Mouse (Mus musculus) forebrain, embryonic 12.5 days (tissue): ENCODE measurements at regions not wholly inside any gene's neighbourhood (a gene's known extent, or its start where the extent isn't known, plus 50 kb on each side); places are given as distances from the start of the nearest gene placed in this dataset.
"Not testable (repeated sequence)": the region's sequence is repeated elsewhere in the genome, so short reads cannot be mapped to it uniquely, and the experiment has no call there.

Experiments used
- ATAC-seq: fragments of 200-750 bp; cut with Nextera tagmentation; 2 replicates; pipeline ENCODE4 v1.8.0; 2017; ENCODE audit warnings: moderate TSS enrichment; ENCODE audit not compliant: low FRiP score
- H3K27ac ChIP-seq: fragments of 300-500 bp; sonication (generic); 2 replicates; pipeline ENCODE4 v1.5.1; 2016; ENCODE audit warnings: mild to moderate bottlenecking
- H3K27me3 ChIP-seq: fragments of 300-500 bp; sonication (generic); 2 replicates; pipeline ENCODE4 v1.6.1; 2016; ENCODE audit warnings: mild to moderate bottlenecking
- H3K36me3 ChIP-seq: fragments of 300-500 bp; sonication (generic); replicated peaks from 2 replicates; pipeline ENCODE4 v1.6.1; 2016; ENCODE audit warnings: mild to moderate bottlenecking
- H3K4me1 ChIP-seq: fragments of 300-500 bp; sonication (generic); 2 replicates; pipeline ENCODE4 v1.6.1; 2016
- H3K4me2 ChIP-seq: fragments of 300-500 bp; sonication (generic); 2 replicates; pipeline ENCODE4 v1.6.1; 2016; ENCODE audit warnings: mild to moderate bottlenecking, moderate library complexity
- H3K4me3 ChIP-seq: fragments of 300-500 bp; sonication (generic); replicated peaks from 2 replicates; pipeline ENCODE4 v1.5.1; 2016; ENCODE audit warnings: mild to moderate bottlenecking
- H3K9ac ChIP-seq: fragments of 300-500 bp; sonication (generic); 2 replicates; pipeline ENCODE4 v1.6.1; 2016; ENCODE audit warnings: mild to moderate bottlenecking
- H3K9me3 ChIP-seq: fragments of 300-500 bp; sonication (generic); 2 replicates; pipeline ENCODE4 v1.6.1; 2016
- WGBS: fragments of 180-500 bp; shearing (Covaris S2); methylation state at CpG from one replicate; pipeline ENCODE4 v1.1.7; 2016; 5-methylcytosine and 5-hydroxymethylcytosine counted together

DNA sequence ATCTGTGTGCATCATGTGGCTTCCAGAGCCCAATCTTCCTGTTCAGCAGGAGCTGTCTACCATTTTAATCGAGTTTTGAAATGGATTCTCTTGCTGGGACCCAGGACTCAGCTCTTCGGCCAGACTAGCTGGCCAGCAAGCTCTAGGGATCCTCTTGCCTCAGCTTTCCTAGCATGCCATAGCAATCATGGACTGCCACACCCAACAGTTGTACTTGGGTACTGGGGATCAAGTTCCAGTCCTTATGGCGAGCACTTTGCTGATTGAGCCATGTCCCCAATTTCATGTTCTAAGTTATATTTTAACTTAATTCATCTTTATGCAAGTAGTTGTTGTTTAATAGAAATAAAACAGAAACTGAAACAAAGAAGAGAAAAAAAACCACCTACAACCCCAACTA lies 202.1 kb downstream of the Bmp2 start:
- no peaks in the 10 kb centered on the region for H3K27me3 ChIP-seq
- H3K9me3 ChIP-seq, result no peaks in the 10 kb centered on the region
- 85% methylated on average over 3 of the region's 3 CpGs for WGBS
- H3K36me3 ChIP-seq, result no peaks in the 10 kb centered on the region
- no peak overlapping the region for H3K4me2 ChIP-seq
- no peak for ATAC-seq
- H3K27ac ChIP-seq, result no peak overlapping the region
- no peaks in the 10 kb centered on the region for H3K4me1 ChIP-seq
- no peak overlapping the region for H3K9ac ChIP-seq
- H3K4me3 ChIP-seq, result no peak overlapping the region

DNA sequence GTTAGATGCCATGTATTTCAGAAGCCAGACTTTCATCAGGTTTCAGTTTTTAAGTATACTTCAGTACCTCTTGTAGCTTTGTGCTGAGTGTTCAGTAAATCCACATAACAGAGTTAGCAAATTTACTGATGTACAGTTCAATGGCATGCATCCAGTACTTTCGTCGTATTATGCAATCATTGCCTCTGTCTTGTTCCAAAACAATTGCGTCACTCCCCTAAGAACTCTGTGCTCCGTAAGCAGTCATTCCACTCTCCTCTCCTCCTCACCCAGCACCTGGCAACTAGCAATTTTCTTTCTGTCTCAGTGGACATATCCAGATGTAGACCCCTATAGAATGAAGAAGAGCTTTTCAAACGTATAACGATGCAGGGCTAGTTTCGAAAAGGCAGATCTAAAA lies 209.5 kb downstream of the Bmp2 start:
- 80% methylated on average over 7 of the region's 7 CpGs for WGBS
- ATAC-seq, result no peak

DNA sequence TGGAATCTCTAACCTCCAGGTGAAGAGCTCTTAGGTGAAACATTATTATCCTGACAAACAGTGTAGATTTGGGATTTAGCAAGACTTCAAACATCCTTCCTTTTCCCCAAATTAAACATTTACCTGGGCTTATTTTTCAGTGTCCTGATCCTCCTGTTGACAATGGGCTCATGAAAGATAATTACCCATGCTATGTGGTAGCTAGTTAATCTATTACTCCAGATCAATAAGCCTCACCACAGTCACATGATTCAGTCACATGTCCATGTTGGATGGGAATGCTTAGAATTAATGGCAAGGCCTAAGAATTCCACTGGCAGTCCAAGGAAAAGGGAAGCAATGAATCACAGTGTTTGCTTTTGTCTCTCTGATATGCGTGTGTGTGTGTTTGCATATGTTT lies 216.6 kb downstream of the Bmp2 start:
- H3K9ac ChIP-seq, result no peak overlapping the region
- no peaks in the 10 kb centered on the region for H3K27me3 ChIP-seq
- no peak overlapping the region for H3K4me2 ChIP-seq
- H3K4me3 ChIP-seq, result no peak overlapping the region
- H3K36me3 ChIP-seq, result no peaks in the 10 kb centered on the region
- no peaks in the 10 kb centered on the region for H3K4me1 ChIP-seq
- WGBS, result 89% methylated on average over 1 of the region's 1 CpGs
- H3K27ac ChIP-seq, result no peak overlapping the region
- no peak for ATAC-seq
- H3K9me3 ChIP-seq, result no peaks in the 10 kb centered on the region

More for the DNA sequence above, 209.5 kb downstream of the Bmp2 start:
- Histone ChIP-seq H3K27ac (no peak overlapping the region), H3K9me3 (no peaks in the 10 kb centered on the region), H3K4me1 (no peaks in the 10 kb centered on the region), H3K4me2 (no peak overlapping the region), H3K9ac (no peak overlapping the region), H3K4me3 (no peak overlapping the region), H3K27me3 (no peaks in the 10 kb centered on the region), H3K36me3 (no peaks in the 10 kb centered on the region)

DNA sequence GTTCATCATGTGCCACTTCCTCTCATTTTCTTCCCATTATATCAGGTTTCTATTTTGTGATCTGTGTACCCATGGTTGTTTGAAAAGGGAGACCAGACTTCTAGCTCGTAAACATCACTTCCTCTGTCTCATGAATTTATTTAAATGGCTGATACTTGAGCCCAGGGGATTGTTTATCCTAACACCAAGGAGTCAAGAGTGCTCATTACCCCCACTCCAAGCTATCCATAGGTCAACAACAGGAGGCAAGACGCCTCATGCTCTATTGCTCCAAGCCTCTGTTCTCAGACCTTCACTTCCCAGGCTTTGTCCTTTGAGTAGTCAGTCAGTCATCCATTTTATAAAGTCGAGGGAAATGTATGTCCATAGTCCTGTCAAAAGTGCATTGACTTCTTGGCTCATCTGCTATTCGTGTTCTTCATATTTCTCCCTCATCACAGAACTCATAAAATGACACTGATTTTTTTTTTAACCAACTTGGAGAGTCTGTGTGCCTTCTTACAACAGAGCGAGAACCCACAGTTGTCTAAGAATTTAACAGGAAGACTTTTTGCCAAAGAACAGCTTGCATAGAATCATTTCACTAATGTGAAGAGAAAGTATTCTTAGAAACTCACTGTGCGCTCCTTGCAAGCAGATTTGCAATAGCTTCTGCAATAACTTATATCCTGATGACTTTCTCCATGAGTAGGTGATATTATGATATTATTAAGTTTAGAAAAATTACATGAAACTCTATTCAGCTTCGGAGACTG lies 231.8 kb downstream of the Bmp2 start:
- Histone ChIP-seq H3K27ac (no peak overlapping the region), H3K4me1 (no peaks in the 10 kb centered on the region), H3K4me3 (no peak overlapping the region), H3K9me3 (no peaks in the 10 kb centered on the region), H3K4me2 (no peak overlapping the region), H3K36me3 (no peaks in the 10 kb centered on the region), H3K9ac (no peak overlapping the region), H3K27me3 (no peaks in the 10 kb centered on the region)
- ATAC-seq, result no peak
- 77% methylated on average over 7 of the region's 7 CpGs for WGBS

DNA sequence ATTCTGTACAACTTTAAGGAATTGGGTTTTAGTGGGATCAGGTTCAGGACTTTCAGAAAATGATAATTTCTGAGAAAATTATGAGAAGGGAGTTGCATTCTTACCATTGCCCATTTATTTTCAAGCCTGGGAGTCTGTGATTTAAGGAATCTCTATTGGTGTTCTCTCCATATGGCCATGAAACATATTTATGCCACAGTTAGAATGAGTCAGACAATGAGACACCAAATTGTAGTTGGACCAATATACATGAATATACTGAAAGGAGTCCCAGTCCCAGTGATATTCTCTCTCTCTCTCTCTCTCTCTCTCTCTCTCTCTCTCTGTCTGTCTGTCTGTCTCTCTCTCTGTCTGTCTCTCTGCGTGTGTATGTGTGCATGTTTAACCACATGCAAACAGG lies 239.1 kb downstream of the Bmp2 start:
- no peak for ATAC-seq
- Histone ChIP-seq H3K36me3 (no peaks in the 10 kb centered on the region), H3K9ac (no peak overlapping the region), H3K4me1 (no peaks in the 10 kb centered on the region), H3K27ac (no peak overlapping the region), H3K4me2 (no peak overlapping the region), H3K9me3 (no peaks in the 10 kb centered on the region), H3K4me3 (no peak overlapping the region), H3K27me3 (no peaks in the 10 kb centered on the region)
- WGBS, result 100% methylated on average over 1 of the region's 1 CpGs

DNA sequence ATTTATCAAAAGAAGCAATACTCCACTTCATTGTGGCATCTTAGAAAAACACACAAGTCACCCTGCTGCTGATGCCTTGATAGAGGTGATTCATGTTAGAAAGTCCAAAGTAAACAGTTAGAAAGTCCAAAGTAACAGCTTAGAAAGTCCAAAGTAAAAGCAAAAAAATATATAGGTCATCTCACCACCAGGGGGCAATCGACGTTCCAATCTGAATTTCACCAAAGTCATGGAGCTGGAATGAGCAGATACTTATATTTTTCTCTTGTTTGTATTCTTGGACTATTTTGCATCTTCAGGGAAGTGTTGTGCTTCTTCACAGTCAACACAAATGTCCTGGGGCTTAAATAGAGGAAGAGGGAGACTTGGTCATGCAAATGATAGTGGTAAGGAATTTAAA lies 241.3 kb downstream of the Bmp2 start:
- no peak for ATAC-seq
- H3K36me3 ChIP-seq, result no peaks in the 10 kb centered on the region
- H3K9ac ChIP-seq, result no peak overlapping the region
- H3K9me3 ChIP-seq, result no peaks in the 10 kb centered on the region
- H3K4me3 ChIP-seq, result no peak overlapping the region
- H3K4me1 ChIP-seq, result no peaks in the 10 kb centered on the region
- no peak overlapping the region for H3K4me2 ChIP-seq
- H3K27ac ChIP-seq, result no peak overlapping the region
- 33% methylated on average over 2 of the region's 2 CpGs for WGBS
- no peaks in the 10 kb centered on the region for H3K27me3 ChIP-seq

DNA sequence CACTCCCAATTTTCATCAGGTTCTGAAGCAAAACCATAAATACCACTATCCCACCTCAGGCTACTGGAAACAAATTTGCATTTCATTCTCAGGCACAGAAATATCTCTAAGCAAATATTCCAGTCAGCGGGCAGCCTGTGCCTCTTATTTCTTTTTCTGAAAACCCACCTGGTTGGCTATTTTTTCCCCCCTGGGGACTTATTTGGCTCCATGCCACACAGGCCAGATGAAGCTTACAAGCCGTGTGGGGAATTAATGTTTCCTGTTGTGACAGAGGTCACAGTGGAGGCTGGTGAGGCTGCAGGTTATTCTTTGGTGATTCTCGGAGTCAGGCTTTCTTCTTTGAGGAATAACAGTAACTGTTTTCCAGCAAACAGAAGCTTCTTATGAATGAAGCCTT lies 250.7 kb downstream of the Bmp2 start:
- Histone ChIP-seq H3K9me3 (no peaks in the 10 kb centered on the region), H3K27me3 (no peaks in the 10 kb centered on the region), H3K4me2 (no peak overlapping the region), H3K4me1 (no peaks in the 10 kb centered on the region), H3K9ac (no peak overlapping the region), H3K4me3 (no peak overlapping the region), H3K36me3 (no peaks in the 10 kb centered on the region), H3K27ac (no peak overlapping the region)
- WGBS, result 55% methylated on average over 3 of the region's 3 CpGs
- no peak for ATAC-seq

DNA sequence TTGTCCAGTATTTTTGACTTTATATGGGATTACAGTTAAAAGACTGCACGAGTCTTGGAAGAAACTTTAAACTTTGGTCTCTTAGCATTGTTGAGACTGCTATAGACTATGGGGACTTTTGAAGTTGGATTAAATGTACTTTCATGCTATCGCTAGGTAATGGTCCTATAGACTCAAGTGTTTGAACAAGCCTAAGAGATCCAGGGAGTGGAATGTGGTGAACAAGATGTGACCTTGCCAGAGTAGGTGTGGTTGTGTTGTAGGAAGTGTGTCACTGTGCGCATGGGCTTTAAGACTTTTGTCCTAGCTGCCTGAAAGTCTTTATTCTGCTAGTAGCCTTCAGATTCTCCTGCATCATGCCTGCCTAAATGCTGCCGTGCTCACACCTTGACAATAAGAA lies 269.5 kb downstream of the Bmp2 start:
- Histone ChIP-seq H3K4me1 (no peaks in the 10 kb centered on the region), H3K27me3 (no peaks in the 10 kb centered on the region), H3K4me3 (no peak overlapping the region), H3K9ac (no peak overlapping the region), H3K36me3 (no peaks in the 10 kb centered on the region), H3K9me3 (no peaks in the 10 kb centered on the region), H3K4me2 (no peak overlapping the region), H3K27ac (no peak overlapping the region)
- 89% methylated on average over 4 of the region's 4 CpGs for WGBS
- ATAC-seq, result no peak

DNA sequence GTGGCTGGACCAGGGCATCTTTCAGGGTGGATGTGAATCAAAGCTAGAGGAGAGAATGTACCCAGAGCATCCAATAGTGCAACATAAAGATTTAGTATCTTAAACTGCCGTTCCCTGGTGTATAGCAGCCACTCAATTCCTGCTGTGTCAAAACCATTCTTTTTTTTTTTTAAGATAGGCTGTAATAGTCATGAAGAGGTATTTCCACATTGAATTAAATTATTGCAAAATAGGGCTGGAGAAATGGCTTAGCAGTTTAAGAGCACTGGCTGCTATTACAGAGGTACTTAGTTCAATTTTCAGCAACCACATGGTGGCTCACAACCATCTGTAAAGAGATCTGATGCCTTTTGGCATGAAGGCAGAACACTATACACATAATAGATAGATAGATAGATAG lies 277.4 kb downstream of the Bmp2 start:
- H3K4me3 ChIP-seq, result no peak overlapping the region
- WGBS, result 93% methylated on average over 1 of the region's 1 CpGs

DNA sequence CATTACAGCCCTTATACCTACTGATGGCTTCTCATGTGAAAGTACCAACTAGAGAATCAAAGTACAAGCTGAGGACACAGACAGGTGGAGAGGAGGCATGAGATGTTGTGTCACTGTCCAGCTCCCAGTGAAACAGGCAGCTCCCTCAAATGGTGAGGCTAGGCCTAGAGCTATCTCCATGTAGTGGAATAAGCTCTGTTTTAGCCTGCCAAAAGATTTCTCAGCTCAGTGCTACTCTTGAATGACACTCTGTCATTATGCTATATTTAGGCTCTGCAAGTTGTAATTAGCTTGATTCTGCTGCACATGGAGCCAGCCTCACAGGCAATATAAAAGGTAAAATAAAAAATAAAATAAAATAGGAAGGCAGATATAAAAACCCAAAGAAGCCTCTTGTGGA lies 298.5 kb downstream of the Bmp2 start:
- H3K27ac ChIP-seq, result no peak overlapping the region
- no peak for ATAC-seq
- no peaks in the 10 kb centered on the region for H3K36me3 ChIP-seq
- H3K4me2 ChIP-seq, result no peak overlapping the region
- H3K9me3 ChIP-seq, result no peaks in the 10 kb centered on the region
- no peaks in the 10 kb centered on the region for H3K4me1 ChIP-seq
- no peaks in the 10 kb centered on the region for H3K27me3 ChIP-seq
- H3K9ac ChIP-seq, result no peak overlapping the region
- no peak overlapping the region for H3K4me3 ChIP-seq

More for the DNA sequence above, 277.4 kb downstream of the Bmp2 start:
- Histone ChIP-seq H3K9ac (no peak overlapping the region), H3K27ac (no peak overlapping the region), H3K36me3 (no peaks in the 10 kb centered on the region), H3K9me3 (no peaks in the 10 kb centered on the region), H3K4me2 (no peak overlapping the region), H3K27me3 (no peaks in the 10 kb centered on the region), H3K4me1 (no peaks in the 10 kb centered on the region)
- ATAC-seq, result no peak

DNA sequence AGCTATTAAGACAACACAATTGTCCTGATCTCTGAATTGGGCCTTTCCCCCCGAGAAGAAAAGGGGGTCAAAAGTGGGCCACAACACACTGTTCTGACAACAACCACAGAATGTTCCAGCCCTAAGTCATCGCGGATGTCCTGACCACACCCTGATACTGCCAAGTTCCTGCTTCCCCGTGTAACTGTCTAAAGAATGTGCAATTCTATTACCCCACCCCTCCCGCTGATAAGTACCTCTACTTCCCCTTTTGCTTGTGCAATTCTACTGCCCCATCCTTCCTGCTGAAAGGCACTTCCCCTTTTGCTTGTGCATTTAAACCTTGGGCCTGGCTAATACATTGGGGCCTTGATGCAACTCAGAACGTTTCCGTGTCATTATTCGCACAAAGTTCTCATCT lies 323.0 kb downstream of the Bmp2 start:
- H3K4me1 ChIP-seq, H3K36me3 ChIP-seq, H3K9me3 ChIP-seq, H3K9ac ChIP-seq, H3K4me2 ChIP-seq, H3K4me3 ChIP-seq, H3K27ac ChIP-seq, ATAC-seq, H3K27me3 ChIP-seq: not testable (repeated sequence)
- WGBS, result 93% methylated on average over 8 of the region's 8 CpGs

DNA sequence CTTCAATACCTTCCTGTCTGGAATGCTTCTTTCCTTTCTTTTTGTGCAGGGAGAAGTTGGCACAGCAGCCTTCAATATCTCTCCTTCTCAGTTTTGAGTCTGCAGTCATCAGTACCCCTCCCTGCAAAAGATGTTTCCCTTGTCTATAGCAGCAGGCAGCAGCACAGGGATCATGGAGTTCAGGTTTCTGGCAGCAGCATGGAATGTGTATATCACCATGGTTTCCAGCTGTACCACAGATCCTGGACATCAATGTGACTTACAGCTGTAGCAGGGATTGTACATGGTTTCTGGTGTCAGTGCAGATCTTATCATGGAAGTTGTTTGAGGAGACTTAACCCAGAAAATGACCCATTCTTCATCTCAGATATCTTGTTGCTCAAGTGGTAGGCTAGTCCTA lies 331.7 kb downstream of the Bmp2 start:
- Histone ChIP-seq H3K9ac (no peak overlapping the region), H3K4me1 (no peaks in the 10 kb centered on the region), H3K27me3 (no peaks in the 10 kb centered on the region), H3K36me3 (no peaks in the 10 kb centered on the region), H3K4me2 (no peak overlapping the region), H3K4me3 (no peak overlapping the region), H3K27ac (no peak overlapping the region), H3K9me3 (no peaks in the 10 kb centered on the region)
- ATAC-seq, result no peak

DNA sequence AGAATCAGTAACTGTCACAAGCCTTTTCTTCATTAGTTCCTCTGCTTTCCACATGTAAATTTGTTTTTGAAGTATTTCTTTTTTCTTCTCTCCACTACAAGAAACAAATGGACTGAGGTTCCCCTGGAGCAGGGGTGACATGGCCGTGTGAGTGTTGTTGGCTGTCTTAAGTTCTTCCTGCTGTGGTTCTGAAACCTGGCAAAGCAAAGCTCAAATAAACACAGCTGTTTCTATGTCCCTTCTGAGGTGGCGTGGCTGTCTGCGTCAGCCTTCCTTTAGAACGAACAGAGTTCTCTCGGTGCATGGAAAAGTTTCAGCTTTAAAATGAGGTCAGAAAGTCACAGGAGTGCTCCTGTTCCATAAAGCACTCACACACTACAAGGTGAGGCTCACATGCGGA lies 354.3 kb downstream of the Bmp2 start:
- Histone ChIP-seq H3K4me3 (no peak overlapping the region), H3K9me3 (no peaks in the 10 kb centered on the region), H3K4me1 (no peaks in the 10 kb centered on the region), H3K27ac (no peak overlapping the region), H3K9ac (no peak overlapping the region), H3K36me3 (no peaks in the 10 kb centered on the region), H3K4me2 (no peak overlapping the region), H3K27me3 (no peaks in the 10 kb centered on the region)
- 82% methylated on average over 6 of the region's 6 CpGs for WGBS
- ATAC-seq, result no peak
